Mouse (Mus musculus) stomach, embryonic 14.5 days (tissue): ENCODE results near the gene Zfp60. TPM values are rescaled to one million over a fixed set of nuclear protein-coding genes. Genes with fewer than 3 reads are reported as not detected.

Experiments
- ATAC-seq: fragments of 200-750 bp; cut with Nextera tagmentation; 2 replicates; pipeline ENCODE4 v1.8.0; 2017; ENCODE audit warnings: low read depth, moderate TSS enrichment; ENCODE audit not compliant: insufficient number of reproducible peaks, insufficient read depth, low FRiP score
- H3K27ac ChIP-seq: fragments of 300-500 bp; sonication (generic); 2 replicates; pipeline ENCODE4 v1.5.1; 2014; ENCODE audit warnings: mild to moderate bottlenecking, low read length, moderate library complexity, mixed read lengths
- H3K27me3 ChIP-seq: fragments of 300-500 bp; sonication (generic); 2 replicates; pipeline ENCODE4 v1.6.1; 2014; ENCODE audit warnings: low read length, control low read depth, mixed read lengths; ENCODE audit not compliant: control insufficient read depth, insufficient read depth
- H3K36me3 ChIP-seq: fragments of 300-500 bp; sonication (generic); 2 replicates; pipeline ENCODE4 v1.6.1; 2014; ENCODE audit warnings: mild to moderate bottlenecking, control low read depth, low read length, moderate library complexity, mixed read lengths; ENCODE audit not compliant: control insufficient read depth, insufficient read depth
- H3K4me1 ChIP-seq: fragments of 300-500 bp; sonication (generic); 2 replicates; pipeline ENCODE4 v1.6.1; 2014; ENCODE audit warnings: low read length, control low read depth, mixed read lengths; ENCODE audit not compliant: control insufficient read depth, insufficient read depth
- H3K4me2 ChIP-seq: fragments of 300-500 bp; sonication (generic); replicated peaks from 2 replicates; pipeline ENCODE4 v1.6.1; 2014; ENCODE audit warnings: low read depth, low read length, control low read depth
- H3K4me3 ChIP-seq: fragments of 300-500 bp; sonication (generic); 2 replicates; pipeline ENCODE4 v1.5.1; 2014; ENCODE audit warnings: low read depth, low read length, control low read depth
- H3K9ac ChIP-seq: fragments of 300-500 bp; sonication (generic); replicated peaks from 2 replicates; pipeline ENCODE4 v1.6.1; 2014; ENCODE audit warnings: low read depth, mild to moderate bottlenecking, control low read depth, low read length, moderate library complexity, mixed read lengths
- H3K9me3 ChIP-seq: fragments of 300-500 bp; sonication (generic); 2 replicates; pipeline ENCODE4 v1.6.1; 2016; ENCODE audit warnings: low read depth, low read length, control low read depth; ENCODE audit not compliant: control insufficient read depth
- WGBS: fragments of 180-500 bp; shearing (Covaris S2); extraction: QIAGEN DNeasy Blood & Tissue Kit; methylation state at CpG from one replicate; pipeline ENCODE4 v1.1.7; 2014; 5-methylcytosine and 5-hydroxymethylcytosine counted together
- polyA plus RNA-seq: library from polyadenylated mRNA; unstranded; fragments of >200 nt; fragmentation: Nextera tagmentation; extraction: Ambion mirVana; gene quantifications from 2 replicates; pipeline ENCODE4 v1.2.1, GENCODE M21; 2014

The Zfp60 gene
- polyA plus RNA-seq, 1 experiment from 2014 or later = 37.2 TPM

- no peaks in the 10 kb centered on the region; the same call in 1 of the 2 replicates for H3K4me1 ChIP-seq
- no peaks in the 10 kb centered on the region for H3K36me3 ChIP-seq
- no peak overlapping the region for H3K4me3 ChIP-seq
- no peak overlapping the region for H3K4me2 ChIP-seq
- H3K27ac ChIP-seq = no peak overlapping the region
- WGBS = 46% methylated on average over 5 of the region's 5 CpGs
- no peak for ATAC-seq
- no peaks in the 10 kb centered on the region for H3K9me3 ChIP-seq
- H3K9ac ChIP-seq = no peak overlapping the region
- H3K27me3 ChIP-seq = no peaks in the 10 kb centered on the region
These were observed 40.1 kb upstream of the Zfp60 start for GRCm38 (mm10) chr7:27691076-27691475.

DNA sequence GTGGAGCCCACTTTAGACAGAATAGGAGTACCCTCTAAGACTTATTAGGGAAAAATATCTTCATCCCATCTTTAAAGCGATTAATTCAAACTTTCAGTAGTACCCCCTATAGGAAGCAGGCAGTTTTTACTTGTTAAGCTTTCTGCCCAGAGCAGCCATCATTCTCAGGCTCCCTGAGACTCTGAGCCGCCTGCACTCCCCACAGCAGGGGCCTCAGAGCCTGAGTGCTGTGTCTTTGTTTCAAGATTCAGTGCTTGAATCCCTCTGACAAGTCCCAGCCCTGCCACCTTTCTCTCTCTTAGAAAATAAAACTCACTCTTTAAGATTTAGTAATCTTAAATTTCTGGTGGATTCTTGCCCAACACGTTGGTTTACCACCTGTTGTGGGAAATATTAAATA lies 34.5 kb upstream of the Zfp60 start:
- Histone ChIP-seq H3K9me3 (no peaks in the 10 kb centered on the region), H3K9ac (no peak overlapping the region), H3K27me3 (no peaks in the 10 kb centered on the region), H3K36me3 (no peaks in the 10 kb centered on the region), H3K4me1 (no peaks in the 10 kb centered on the region), H3K4me3 (no peak overlapping the region), H3K4me2 (no peak overlapping the region), H3K27ac (no peak overlapping the region)
- no peak for ATAC-seq
- 50% methylated on average over 3 of the region's 3 CpGs for WGBS

DNA sequence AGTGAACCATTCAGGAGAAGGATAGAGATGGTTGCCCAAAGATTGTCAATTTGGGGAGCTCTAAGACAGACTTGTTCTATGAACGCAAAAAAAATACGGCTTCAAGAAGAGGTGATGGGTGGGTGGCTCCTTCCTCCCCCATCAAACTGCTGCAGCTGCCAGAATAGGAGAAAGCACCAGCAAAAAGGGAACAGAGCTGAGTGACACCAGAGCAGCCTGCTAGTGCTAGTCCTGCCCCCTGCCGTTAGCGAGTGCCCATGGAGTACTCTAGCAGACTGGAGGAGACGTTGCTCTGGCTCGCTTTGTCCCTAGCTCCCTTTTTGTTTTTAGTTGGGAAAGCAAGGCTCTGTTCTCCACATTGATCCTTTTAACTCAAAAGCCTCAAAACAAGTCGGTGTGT lies 20.8 kb upstream of the Zfp60 start:
- H3K36me3 ChIP-seq = no peaks in the 10 kb centered on the region
- no peak overlapping the region for H3K4me2 ChIP-seq
- WGBS = 83% methylated on average over 7 of the region's 7 CpGs
- H3K9me3 ChIP-seq = 0 out of 2 replicates have a peak, but pooled peaks cover 3% of the 10 kb centered on the region
- H3K9ac ChIP-seq = no peak overlapping the region
- ATAC-seq = no peak
- no peak overlapping the region for H3K27ac ChIP-seq
- H3K4me3 ChIP-seq = no peak overlapping the region
- no peaks in the 10 kb centered on the region for H3K4me1 ChIP-seq
- no peaks in the 10 kb centered on the region for H3K27me3 ChIP-seq

GRCm38 (mm10) chr7:27721951-27722350 lies 9.2 kb upstream of the Zfp60 start:
- Histone ChIP-seq H3K4me1 (no peaks in the 10 kb centered on the region), H3K27ac (no peak overlapping the region), H3K9ac (no peak overlapping the region), H3K4me3 (no peak overlapping the region), H3K9me3 (no peaks in the 10 kb centered on the region), H3K27me3 (no peaks in the 10 kb centered on the region), H3K4me2 (no peak overlapping the region), H3K36me3 (no peaks in the 10 kb centered on the region)
- WGBS = 92% methylated on average over 8 of the region's 8 CpGs
- no peak for ATAC-seq

- 41% methylated on average over 11 of the region's 12 CpGs for WGBS
- no peaks in the 10 kb centered on the region for H3K9me3 ChIP-seq
These were observed 5.3 kb upstream of the Zfp60 start for GRCm38 (mm10) chr7:27725566-27726538.

GRCm38 (mm10) chr7:27727471-27727870 lies 3.7 kb upstream of the Zfp60 start:
- ATAC-seq = no peak
- 52% methylated on average over 2 of the region's 2 CpGs for WGBS
- Histone ChIP-seq H3K9ac (no peak overlapping the region), H3K4me1 (peaks cover under 1% of the 10 kb centered on the region; the same call in 1 of the 2 replicates), H3K27ac (no peak overlapping the region), H3K27me3 (no peaks in the 10 kb centered on the region), H3K4me3 (no peak overlapping the region), H3K36me3 (no peaks in the 10 kb centered on the region), H3K9me3 (no peaks in the 10 kb centered on the region), H3K4me2 (no peak overlapping the region)

More at GRCm38 (mm10) chr7:27725566-27726538, 5.3 kb upstream of the Zfp60 start:
- ATAC-seq = no peak; the same call in 1 of the 2 replicates
- no peak overlapping the region for H3K4me2 ChIP-seq
- no peak overlapping the region for H3K4me3 ChIP-seq
- H3K9ac ChIP-seq = no peak overlapping the region
- no peaks in the 10 kb centered on the region for H3K36me3 ChIP-seq
- H3K4me1 ChIP-seq = no peaks in the 10 kb centered on the region
- H3K27me3 ChIP-seq = no peaks in the 10 kb centered on the region
- H3K27ac ChIP-seq = no peak overlapping the region

- no peak for ATAC-seq
- Histone ChIP-seq H3K27me3 (no peaks in the 10 kb centered on the region), H3K9ac (peak overlapping the region; percentile 74), H3K4me1 (peaks cover 5% of the 10 kb centered on the region; the same call in 1 of the 2 replicates), H3K9me3 (no peaks in the 10 kb centered on the region), H3K36me3 (no peaks in the 10 kb centered on the region), H3K4me3 (peak overlapping the region; percentile 70), H3K27ac (peak overlapping the region; percentile 85), H3K4me2 (peak overlapping the region; percentile 56)
- 4% methylated on average over 12 of the region's 12 CpGs for WGBS
These were observed 757 bp downstream of the Zfp60 start for GRCm38 (mm10) chr7:27731946-27732345.

DNA sequence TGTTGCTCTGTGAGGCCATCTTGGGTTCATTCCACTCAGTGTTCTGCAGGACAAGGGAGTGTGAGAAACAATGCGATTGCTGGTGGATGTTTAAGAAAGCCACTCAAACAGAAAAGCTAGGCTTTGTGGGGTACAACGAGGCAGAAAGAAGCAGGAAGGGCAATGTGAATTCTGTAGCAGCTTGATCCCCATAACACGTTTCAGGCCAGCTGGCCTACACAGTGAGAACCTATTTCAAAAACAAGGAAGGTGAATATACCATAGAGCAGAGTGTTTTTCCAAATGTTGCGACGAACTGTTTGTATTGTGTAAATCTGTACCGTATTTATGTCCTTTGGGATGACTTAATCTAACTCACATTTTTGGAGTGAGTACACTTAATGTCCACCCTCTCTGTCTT lies 1.3 kb downstream of the Zfp60 start:
- no peak for ATAC-seq
- Histone ChIP-seq H3K4me3 (peak overlapping the region; percentile 70), H3K27ac (no peak overlapping the region), H3K36me3 (no peaks in the 10 kb centered on the region), H3K9me3 (no peaks in the 10 kb centered on the region), H3K9ac (peak overlapping the region; percentile 74; the same call in 1 of the 2 replicates), H3K4me1 (peaks cover 5% of the 10 kb centered on the region; the same call in 1 of the 2 replicates), H3K27me3 (no peaks in the 10 kb centered on the region), H3K4me2 (peak overlapping the region; percentile 56)
- 75% methylated on average over 6 of the region's 6 CpGs for WGBS
